Mouse (Mus musculus): ENCODE measurements around the gene Vwa3b. TPM values are rescaled to one million over a fixed set of nuclear protein-coding genes. Genes with fewer than 3 reads are reported as not detected.

The Vwa3b gene
- polyA plus RNA-seq, 1 experiment from 2014 or later = not detected

DNA sequence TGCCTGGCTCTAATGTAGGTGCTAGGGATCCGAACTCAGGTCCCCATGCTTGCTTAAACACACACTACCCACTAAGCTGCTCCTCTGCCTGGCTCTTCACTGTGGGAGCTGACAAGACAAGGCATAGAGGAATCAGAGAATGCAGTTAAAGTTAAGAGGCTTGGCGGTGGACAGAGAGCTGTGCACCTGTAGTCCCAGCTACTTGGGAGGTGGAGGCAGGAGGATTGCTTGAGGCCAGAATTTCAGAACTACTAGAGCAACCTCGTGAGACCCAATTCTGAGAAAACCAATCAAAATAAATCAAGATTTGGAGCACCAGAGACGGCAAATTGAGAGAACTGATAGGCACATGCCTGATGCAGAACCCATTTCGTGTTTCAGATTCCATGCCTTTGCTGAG, 36.7 kb downstream of the Vwa3b start:
- Histone ChIP-seq H3K4me2 (no peak overlapping the region), H3K27ac (ENCODE audit: low read depth, low read length) (no peak overlapping the region), H3K27me3 (ENCODE audit: control insufficient read depth, insufficient read depth, low read length) (no peaks in the 10 kb centered on the region), H3K36me3 (ENCODE audit: control insufficient read depth, insufficient read depth, low read length) (no peaks in the 10 kb centered on the region), H3K9me3 (replicated peaks; ENCODE audit: control insufficient read depth, low read length) (no peaks in the 10 kb centered on the region), H3K9ac (ENCODE audit: low read depth, low read length) (no peak overlapping the region), H3K4me1 (ENCODE audit: control insufficient read depth, insufficient read depth, low read length) (no peaks in the 10 kb centered on the region), H3K4me3 (ENCODE audit: low read depth, low read length) (no peak overlapping the region)
- no peak for ATAC-seq (replicated peaks; ENCODE audit: insufficient number of reproducible peaks, low FRiP score, low TSS enrichment)
- WGBS (ENCODE audit: insufficient replicate concordance) = 63% methylated on average over 5 of the region's 5 CpGs

DNA sequence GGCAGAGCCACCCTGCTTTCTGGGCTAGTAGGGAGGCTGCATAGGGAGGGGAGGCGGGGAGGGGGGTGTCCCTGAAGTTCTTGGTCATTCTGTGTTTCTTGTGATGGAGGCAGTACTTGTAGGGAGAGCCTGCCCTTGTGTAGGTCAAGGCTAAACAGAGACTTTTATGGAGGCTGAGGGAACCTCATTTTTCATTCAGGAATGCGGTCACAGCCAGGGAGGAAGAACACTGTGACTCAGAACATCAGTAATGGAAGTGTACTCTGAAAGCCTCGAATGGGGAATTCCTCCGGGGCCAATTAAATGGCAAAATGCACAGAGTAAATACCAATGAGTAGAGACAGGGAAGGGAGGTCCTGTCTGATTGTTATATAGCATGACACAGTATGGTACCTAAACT, 37.4 kb downstream of the Vwa3b start:
- Histone ChIP-seq H3K36me3 (ENCODE audit: control insufficient read depth, insufficient read depth, low read length) (no peaks in the 10 kb centered on the region), H3K4me2 (no peak overlapping the region), H3K27ac (ENCODE audit: low read depth, low read length) (no peak overlapping the region), H3K27me3 (ENCODE audit: control insufficient read depth, insufficient read depth, low read length) (no peaks in the 10 kb centered on the region), H3K9me3 (replicated peaks; ENCODE audit: control insufficient read depth, low read length) (no peaks in the 10 kb centered on the region), H3K4me1 (ENCODE audit: control insufficient read depth, insufficient read depth, low read length) (no peaks in the 10 kb centered on the region), H3K9ac (ENCODE audit: low read depth, low read length) (no peak overlapping the region), H3K4me3 (ENCODE audit: low read depth, low read length) (no peak overlapping the region)
- ATAC-seq (replicated peaks; ENCODE audit: insufficient number of reproducible peaks, low FRiP score, low TSS enrichment) = no peak
- 77% methylated on average over 4 of the region's 4 CpGs for WGBS (ENCODE audit: insufficient replicate concordance)

DNA sequence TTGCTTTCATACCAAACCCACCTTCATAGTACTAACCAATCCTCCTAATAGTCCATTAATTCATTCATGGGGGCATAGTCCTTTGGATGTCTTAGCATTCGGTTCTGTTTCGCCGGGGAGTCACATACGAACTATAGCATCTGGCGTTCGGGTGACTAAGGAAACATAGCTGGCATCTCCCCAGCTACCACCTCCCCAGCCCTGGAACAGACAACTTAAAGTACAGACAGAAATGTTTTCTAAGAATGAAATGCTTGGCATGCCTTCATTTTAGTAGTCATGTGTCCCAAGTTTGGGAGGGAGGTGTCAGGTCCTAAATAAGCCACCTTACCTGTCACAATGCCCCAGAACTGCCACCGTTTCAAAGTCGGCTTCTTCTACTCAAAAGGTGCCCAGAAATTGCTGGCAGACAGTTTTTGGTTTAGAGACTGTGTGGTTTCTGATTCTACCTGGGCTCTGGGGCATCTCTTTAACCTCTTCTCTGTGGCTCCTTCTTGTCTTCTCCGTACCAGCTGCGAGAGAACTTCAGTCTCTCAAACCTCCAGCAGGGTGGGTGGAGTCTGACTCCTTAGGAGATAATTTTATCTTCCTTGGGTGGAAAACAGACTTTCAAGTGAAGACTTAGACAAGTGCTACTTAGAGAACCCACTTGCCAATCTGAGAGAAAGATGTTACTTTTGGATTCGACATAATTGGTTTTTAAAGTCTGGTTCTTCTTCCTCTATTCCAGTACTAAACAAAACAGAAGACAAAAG, 39.4 kb downstream of the Vwa3b start:
- 79% methylated on average over 11 of the region's 11 CpGs for WGBS (ENCODE audit: insufficient replicate concordance)
- no peaks in the 10 kb centered on the region for H3K9me3 ChIP-seq (replicated peaks; ENCODE audit: control insufficient read depth, low read length)

DNA sequence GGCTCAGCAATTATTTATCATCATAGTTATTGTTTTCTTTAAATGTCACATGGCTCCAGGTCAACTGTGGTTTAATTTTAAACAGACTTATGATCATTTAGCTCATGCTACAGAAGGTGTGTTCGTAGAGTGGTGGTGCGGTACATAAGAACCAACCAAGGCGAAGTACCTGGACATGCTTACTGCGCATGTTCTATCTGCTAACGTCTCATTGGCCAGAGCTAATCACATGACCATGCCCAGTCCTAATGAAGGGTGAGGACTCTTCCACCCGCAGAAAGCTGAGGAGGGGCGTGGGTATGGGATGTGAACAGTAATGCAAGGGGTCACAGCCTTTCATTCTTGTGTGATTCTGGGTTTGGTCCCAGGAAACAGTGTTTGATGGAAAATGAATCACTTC, 49.4 kb downstream of the Vwa3b start:
- H3K27me3 ChIP-seq (ENCODE audit: control insufficient read depth, insufficient read depth, low read length) = no peaks in the 10 kb centered on the region
- no peak overlapping the region for H3K4me2 ChIP-seq
- no peak overlapping the region for H3K4me3 ChIP-seq (ENCODE audit: low read depth, low read length)
- 92% methylated on average over 7 of the region's 7 CpGs for WGBS (ENCODE audit: insufficient replicate concordance)
- H3K36me3 ChIP-seq (ENCODE audit: control insufficient read depth, insufficient read depth, low read length) = no peaks in the 10 kb centered on the region
- no peak for ATAC-seq (replicated peaks; ENCODE audit: insufficient number of reproducible peaks, low FRiP score, low TSS enrichment)
- H3K9me3 ChIP-seq (replicated peaks; ENCODE audit: control insufficient read depth, low read length) = no peaks in the 10 kb centered on the region
- H3K9ac ChIP-seq (ENCODE audit: low read depth, low read length) = no peak overlapping the region
- H3K4me1 ChIP-seq (ENCODE audit: control insufficient read depth, insufficient read depth, low read length) = no peaks in the 10 kb centered on the region
- no peak overlapping the region for H3K27ac ChIP-seq (ENCODE audit: low read depth, low read length)

More for the DNA sequence above, 39.4 kb downstream of the Vwa3b start:
- Histone ChIP-seq H3K9ac (ENCODE audit: low read depth, low read length) (no peak overlapping the region), H3K27me3 (ENCODE audit: control insufficient read depth, insufficient read depth, low read length) (no peaks in the 10 kb centered on the region), H3K4me2 (no peak overlapping the region), H3K4me1 (ENCODE audit: control insufficient read depth, insufficient read depth, low read length) (no peaks in the 10 kb centered on the region), H3K4me3 (ENCODE audit: low read depth, low read length) (no peak overlapping the region), H3K36me3 (ENCODE audit: control insufficient read depth, insufficient read depth, low read length) (no peaks in the 10 kb centered on the region), H3K27ac (ENCODE audit: low read depth, low read length) (no peak overlapping the region)
- no peak for ATAC-seq (replicated peaks; ENCODE audit: insufficient number of reproducible peaks, low FRiP score, low TSS enrichment)

DNA sequence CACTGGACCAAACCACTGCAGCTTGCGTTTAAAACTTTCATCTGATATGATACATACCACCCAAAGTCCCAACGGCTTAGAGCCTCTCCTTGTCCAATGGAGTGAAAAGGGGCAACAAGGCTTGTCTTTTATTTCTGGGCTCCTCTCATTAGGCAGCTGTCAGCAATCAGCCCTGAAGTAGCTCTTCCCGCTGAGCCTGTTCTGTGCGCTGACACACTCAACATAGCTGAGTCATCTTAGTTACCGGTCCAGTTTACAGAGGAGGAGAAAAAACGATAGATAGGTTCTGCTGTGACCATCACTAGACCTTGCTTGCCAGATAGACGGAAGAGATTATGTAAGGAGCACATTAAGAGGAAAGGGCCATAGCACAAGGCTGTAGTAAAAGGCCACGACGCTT, 50.9 kb downstream of the Vwa3b start:
- ATAC-seq (replicated peaks; ENCODE audit: insufficient number of reproducible peaks, low FRiP score, low TSS enrichment) = no peak
- no peaks in the 10 kb centered on the region for H3K36me3 ChIP-seq (ENCODE audit: control insufficient read depth, insufficient read depth, low read length)
- 64% methylated on average over 9 of the region's 9 CpGs for WGBS (ENCODE audit: insufficient replicate concordance)
- H3K4me2 ChIP-seq = no peak overlapping the region
- H3K9me3 ChIP-seq (replicated peaks; ENCODE audit: control insufficient read depth, low read length) = no peaks in the 10 kb centered on the region
- no peak overlapping the region for H3K9ac ChIP-seq (ENCODE audit: low read depth, low read length)
- H3K27ac ChIP-seq (ENCODE audit: low read depth, low read length) = no peak overlapping the region
- H3K27me3 ChIP-seq (ENCODE audit: control insufficient read depth, insufficient read depth, low read length) = no peaks in the 10 kb centered on the region
- H3K4me1 ChIP-seq (ENCODE audit: control insufficient read depth, insufficient read depth, low read length) = no peaks in the 10 kb centered on the region
- H3K4me3 ChIP-seq (ENCODE audit: low read depth, low read length) = no peak overlapping the region

DNA sequence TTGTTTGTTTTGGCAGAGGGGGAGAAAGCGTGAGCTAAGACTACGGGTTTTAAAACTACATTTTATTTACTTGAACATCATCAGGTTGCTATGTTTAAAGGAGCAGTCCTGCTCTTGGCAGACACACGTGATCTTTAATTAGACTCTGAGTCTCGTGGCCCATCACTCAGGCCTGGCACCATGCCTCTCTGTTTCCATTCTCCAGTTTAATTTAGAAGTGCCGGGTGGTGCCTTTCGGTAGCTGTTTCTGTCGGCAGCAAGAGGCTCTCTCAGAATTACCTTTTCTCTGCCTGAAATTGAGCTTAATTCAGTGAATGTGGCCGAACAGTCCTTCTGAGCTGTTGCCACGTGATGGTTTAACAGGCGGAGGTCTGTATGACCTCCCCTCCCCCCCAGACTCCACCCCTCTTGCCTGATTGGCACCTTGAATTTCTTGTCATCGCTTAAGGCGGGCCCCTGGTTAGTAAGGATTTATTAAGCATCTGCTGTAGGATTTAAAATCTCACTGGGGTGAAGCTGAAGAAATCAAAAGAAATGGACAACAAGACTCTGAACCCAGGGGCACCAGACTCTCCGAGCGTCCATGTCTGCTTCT, 51.7 kb downstream of the Vwa3b start:
- H3K27me3 ChIP-seq (ENCODE audit: control insufficient read depth, insufficient read depth, low read length) = no peaks in the 10 kb centered on the region
- ATAC-seq (replicated peaks; ENCODE audit: insufficient number of reproducible peaks, low FRiP score, low TSS enrichment) = no peak
- no peak overlapping the region for H3K4me2 ChIP-seq
- H3K9ac ChIP-seq (ENCODE audit: low read depth, low read length) = no peak overlapping the region
- 77% methylated on average over 14 of the region's 14 CpGs for WGBS (ENCODE audit: insufficient replicate concordance)
- H3K4me3 ChIP-seq (ENCODE audit: low read depth, low read length) = no peak overlapping the region
- H3K4me1 ChIP-seq (ENCODE audit: control insufficient read depth, insufficient read depth, low read length) = no peaks in the 10 kb centered on the region
- no peaks in the 10 kb centered on the region for H3K9me3 ChIP-seq (replicated peaks; ENCODE audit: control insufficient read depth, low read length)
- H3K36me3 ChIP-seq (ENCODE audit: control insufficient read depth, insufficient read depth, low read length) = no peaks in the 10 kb centered on the region
- H3K27ac ChIP-seq (ENCODE audit: low read depth, low read length) = no peak overlapping the region

DNA sequence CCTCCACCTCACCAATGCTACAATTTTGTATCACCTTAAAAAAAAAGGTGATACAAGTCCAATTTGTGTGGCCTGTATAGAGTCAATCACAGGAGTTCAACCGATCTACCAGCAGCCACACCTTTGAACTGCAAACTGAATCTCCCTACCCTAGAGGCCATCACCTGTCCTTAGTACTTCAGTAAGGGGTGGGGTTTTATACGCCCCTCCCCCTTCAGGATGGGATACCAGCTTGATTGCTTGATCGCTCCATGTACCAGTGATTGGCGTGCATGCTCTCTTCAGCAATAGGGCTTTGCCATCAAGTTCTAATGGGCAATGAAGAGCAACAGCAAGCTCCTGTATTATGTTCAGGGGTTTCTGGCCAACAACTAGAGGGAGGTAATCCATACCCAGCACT, 54.0 kb downstream of the Vwa3b start:
- no peak overlapping the region for H3K9ac ChIP-seq (ENCODE audit: low read depth, low read length)
- H3K9me3 ChIP-seq (replicated peaks; ENCODE audit: control insufficient read depth, low read length) = no peaks in the 10 kb centered on the region
- no peaks in the 10 kb centered on the region for H3K36me3 ChIP-seq (ENCODE audit: control insufficient read depth, insufficient read depth, low read length)
- no peaks in the 10 kb centered on the region for H3K27me3 ChIP-seq (ENCODE audit: control insufficient read depth, insufficient read depth, low read length)
- H3K27ac ChIP-seq (ENCODE audit: low read depth, low read length) = no peak overlapping the region
- H3K4me1 ChIP-seq (ENCODE audit: control insufficient read depth, insufficient read depth, low read length) = no peaks in the 10 kb centered on the region
- no peak for ATAC-seq (replicated peaks; ENCODE audit: insufficient number of reproducible peaks, low FRiP score, low TSS enrichment)
- no peak overlapping the region for H3K4me3 ChIP-seq (ENCODE audit: low read depth, low read length)
- no peak overlapping the region for H3K4me2 ChIP-seq
- 72% methylated on average over 4 of the region's 4 CpGs for WGBS (ENCODE audit: insufficient replicate concordance)

DNA sequence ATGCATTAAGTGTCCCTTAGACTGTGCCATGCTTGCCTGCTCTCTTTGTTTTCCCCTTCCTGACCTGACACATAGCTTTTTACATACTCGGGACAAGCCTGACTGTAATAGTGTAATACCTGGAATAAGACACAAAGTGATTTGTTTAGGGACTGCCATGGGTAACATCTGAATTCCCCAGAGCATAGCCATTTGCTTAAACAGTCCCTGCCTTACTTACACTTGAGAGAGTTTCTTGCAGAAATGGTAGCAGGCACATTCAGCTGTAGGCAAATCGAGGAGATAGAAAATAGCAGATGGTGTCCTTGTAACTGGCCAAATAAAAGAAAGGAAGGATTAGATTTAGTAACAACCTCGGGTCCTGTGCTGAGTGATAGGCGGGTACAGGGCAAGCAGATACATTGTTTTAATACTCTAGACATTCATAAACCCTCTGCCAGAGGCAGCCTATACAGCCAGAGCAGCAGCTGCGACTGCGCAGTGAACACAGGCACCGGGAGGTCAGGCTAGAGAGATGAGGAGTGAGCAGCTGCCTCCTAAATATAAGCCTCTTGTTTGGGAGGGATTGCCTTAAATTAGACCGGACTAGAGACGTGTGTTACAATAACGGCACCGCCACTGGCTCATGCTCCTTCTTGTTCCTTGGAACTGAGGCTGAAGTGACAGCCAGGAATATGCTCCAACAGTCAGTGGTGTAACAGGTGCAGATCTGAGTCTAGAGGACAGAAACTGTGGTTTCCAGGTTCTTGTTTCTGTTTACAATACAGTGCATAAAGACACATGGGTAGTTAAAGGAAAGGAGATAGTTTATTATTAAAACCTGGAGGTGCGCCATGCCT, 55.2 kb downstream of the Vwa3b start:
- Histone ChIP-seq H3K27ac (ENCODE audit: low read depth, low read length) (no peak overlapping the region), H3K4me1 (ENCODE audit: control insufficient read depth, insufficient read depth, low read length) (no peaks in the 10 kb centered on the region), H3K27me3 (ENCODE audit: control insufficient read depth, insufficient read depth, low read length) (no peaks in the 10 kb centered on the region), H3K4me2 (no peak overlapping the region), H3K4me3 (ENCODE audit: low read depth, low read length) (no peak overlapping the region), H3K9me3 (replicated peaks; ENCODE audit: control insufficient read depth, low read length) (no peaks in the 10 kb centered on the region), H3K9ac (ENCODE audit: low read depth, low read length) (no peak overlapping the region), H3K36me3 (ENCODE audit: control insufficient read depth, insufficient read depth, low read length) (no peaks in the 10 kb centered on the region)
- WGBS (ENCODE audit: insufficient replicate concordance) = 79% methylated on average over 12 of the region's 12 CpGs
- ATAC-seq (replicated peaks; ENCODE audit: insufficient number of reproducible peaks, low FRiP score, low TSS enrichment) = no peak
